Mouse (Mus musculus) limb, embryonic 10.5 days (tissue): ENCODE data around the gene Trir. TPM values are rescaled to one million over a fixed set of nuclear protein-coding genes. Genes with fewer than 3 reads are reported as not detected.
A peak's percentile ranks its signal among the peaks of the same experiment; 100 is the strongest.

Experiments
- DNase-seq: peaks from one replicate; pipeline ENCODE4 v3.0.0-alpha.2; 2017; ENCODE audit warnings: low spot score
- H3K27ac ChIP-seq: fragments of 300-500 bp; sonication (generic); 2 replicates; pipeline ENCODE4 v1.5.1; 2016; ENCODE audit warnings: mild to moderate bottlenecking
- H3K27me3 ChIP-seq: fragments of 300-500 bp; sonication (generic); 2 replicates; pipeline ENCODE4 v1.6.1; 2016; ENCODE audit warnings: low read depth, mild to moderate bottlenecking; ENCODE audit not compliant: poor library complexity, severe bottlenecking
- H3K36me3 ChIP-seq: fragments of 300-500 bp; sonication (generic); 2 replicates; pipeline ENCODE4 v1.6.1; 2016; ENCODE audit warnings: mild to moderate bottlenecking, moderate library complexity
- H3K4me1 ChIP-seq: fragments of 300-500 bp; sonication (generic); 2 replicates; pipeline ENCODE4 v1.6.1; 2016
- H3K4me3 ChIP-seq: fragments of 300-500 bp; sonication (generic); 2 replicates; pipeline ENCODE4 v1.5.1; 2016; ENCODE audit warnings: mild to moderate bottlenecking, moderate library complexity
- H3K9me3 ChIP-seq: fragments of 300-500 bp; sonication (generic); replicated peaks from 2 replicates; pipeline ENCODE4 v1.6.1; 2016; ENCODE audit warnings: mild to moderate bottlenecking
- WGBS: fragments of 180-500 bp; shearing (Covaris S2); methylation state at CpG from one replicate; pipeline ENCODE4 v1.1.7; 2016; 5-methylcytosine and 5-hydroxymethylcytosine counted together
- polyA plus RNA-seq: library from polyadenylated mRNA; unstranded; fragments of >200 nt; fragmentation: Nextera tagmentation; extraction: Ambion mirVana; gene quantifications from 2 replicates; pipeline ENCODE4 v1.2.1, GENCODE M21; 2016

Trir gene
- polyA plus RNA-seq, 1 experiment from 2014 or later, result 138 TPM

GRCm38 (mm10) chr8:85065213-85065612, 38.6 kb downstream of the Trir start:
- Histone ChIP-seq H3K27ac (no peak overlapping the region), H3K27me3 (no peaks in the 10 kb centered on the region), H3K9me3 (no peaks in the 10 kb centered on the region), H3K36me3 (peaks cover 37% of the 10 kb centered on the region), H3K4me3 (no peak overlapping the region), H3K4me1 (peaks cover 10% of the 10 kb centered on the region)
- 42% methylated on average over 2 of the region's 2 CpGs for WGBS
- no peak for DNase-seq

GRCm38 (mm10) chr8:85067155-85067554, 40.5 kb downstream of the Trir start:
- 97% methylated on average over 2 of the region's 2 CpGs for WGBS
- DNase-seq, result no peak
- H3K27ac ChIP-seq, result no peak overlapping the region
- H3K4me1 ChIP-seq, result peaks cover 9% of the 10 kb centered on the region
- peaks cover 35% of the 10 kb centered on the region for H3K36me3 ChIP-seq
- no peak overlapping the region for H3K4me3 ChIP-seq
- no peaks in the 10 kb centered on the region for H3K27me3 ChIP-seq
- no peaks in the 10 kb centered on the region for H3K9me3 ChIP-seq

- H3K4me1 ChIP-seq, result peaks cover 17% of the 10 kb centered on the region
- H3K27me3 ChIP-seq, result no peaks in the 10 kb centered on the region
- DNase-seq, result no peak
- H3K36me3 ChIP-seq, result peaks cover 28% of the 10 kb centered on the region
- H3K27ac ChIP-seq, result no peak within 1 kb of the TSS
- H3K4me3 ChIP-seq, result no peak within 1 kb of the TSS
- no peaks in the 10 kb centered on the region for H3K9me3 ChIP-seq
These were observed 41.4 kb downstream of the Trir start, which contains the start of gene Gm5741 for GRCm38 (mm10) chr8:85067982-85068381. Gene Gm5741 (minus strand): TSS chr8:85067982.

GRCm38 (mm10) chr8:85071041-85071440, 44.4 kb downstream of the Trir start:
- Histone ChIP-seq H3K4me1 (peaks cover 22% of the 10 kb centered on the region), H3K36me3 (peaks cover 51% of the 10 kb centered on the region), H3K9me3 (no peaks in the 10 kb centered on the region), H3K4me3 (peak overlapping the region; percentile 96), H3K27ac (peak overlapping the region; percentile 95), H3K27me3 (no peaks in the 10 kb centered on the region)
- DNase-seq, result no peak
- WGBS, result 80% methylated on average over 5 of the region's 5 CpGs

GRCm38 (mm10) chr8:85071514-85072281, 45.1 kb downstream of the Trir start, which contains the start of gene Dhps:
Gene Dhps (plus strand): TSS chr8:85071757.
- Histone ChIP-seq H3K27me3 (no peaks in the 10 kb centered on the region), H3K4me3 (peak within 1 kb of the TSS; percentile 96), H3K9me3 (no peaks in the 10 kb centered on the region), H3K4me1 (peaks cover 22% of the 10 kb centered on the region), H3K36me3 (peaks cover 51% of the 10 kb centered on the region), H3K27ac (peak within 1 kb of the TSS; percentile 95)
- WGBS, result under 1% methylated on average over 68 of the region's 68 CpGs
- DNase-seq, result peak; percentile 94

- 40% methylated on average over 9 of the region's 9 CpGs for WGBS
- DNase-seq, result no peak
- Histone ChIP-seq H3K27me3 (no peaks in the 10 kb centered on the region), H3K4me1 (peaks cover 22% of the 10 kb centered on the region), H3K4me3 (peak overlapping the region; percentile 96), H3K27ac (peak overlapping the region; percentile 95), H3K36me3 (peaks cover 52% of the 10 kb centered on the region), H3K9me3 (no peaks in the 10 kb centered on the region)
These were observed 45.8 kb downstream of the Trir start for GRCm38 (mm10) chr8:85072364-85072929.

- peaks cover 51% of the 10 kb centered on the region for H3K36me3 ChIP-seq
- WGBS, result 93% methylated on average over 15 of the region's 15 CpGs
- peak overlapping the region; percentile 1; the same call in 1 of the 2 replicates for H3K4me3 ChIP-seq
- no peaks in the 10 kb centered on the region for H3K9me3 ChIP-seq
- DNase-seq, result no peak
- no peak overlapping the region for H3K27ac ChIP-seq
- peaks cover 22% of the 10 kb centered on the region for H3K4me1 ChIP-seq
- H3K27me3 ChIP-seq, result no peaks in the 10 kb centered on the region
These were observed 46.5 kb downstream of the Trir start for GRCm38 (mm10) chr8:85073041-85073612.

- no peak overlapping the region for H3K4me3 ChIP-seq
- peaks cover 22% of the 10 kb centered on the region for H3K4me1 ChIP-seq
- WGBS, result 83% methylated on average over 10 of the region's 10 CpGs
- peaks cover 61% of the 10 kb centered on the region for H3K36me3 ChIP-seq
- H3K27me3 ChIP-seq, result no peaks in the 10 kb centered on the region
- no peak for DNase-seq
- no peaks in the 10 kb centered on the region for H3K9me3 ChIP-seq
- no peak overlapping the region for H3K27ac ChIP-seq
These were observed 47.5 kb downstream of the Trir start for GRCm38 (mm10) chr8:85074167-85074566.

- Histone ChIP-seq H3K4me3 (no peak overlapping the region), H3K9me3 (no peaks in the 10 kb centered on the region), H3K36me3 (peaks cover 65% of the 10 kb centered on the region), H3K4me1 (peaks cover 26% of the 10 kb centered on the region), H3K27ac (no peak overlapping the region), H3K27me3 (no peaks in the 10 kb centered on the region)
- DNase-seq, result no peak
- WGBS, result 91% methylated on average over 10 of the region's 10 CpGs
These were observed 48.0 kb downstream of the Trir start for GRCm38 (mm10) chr8:85074617-85075016.

GRCm38 (mm10) chr8:85076001-85076400, 49.4 kb downstream of the Trir start:
- H3K27ac ChIP-seq, result no peak overlapping the region
- WGBS, result 76% methylated on average over 9 of the region's 9 CpGs
- DNase-seq, result no peak
- H3K36me3 ChIP-seq, result peaks cover 65% of the 10 kb centered on the region
- peaks cover 31% of the 10 kb centered on the region for H3K4me1 ChIP-seq
- no peaks in the 10 kb centered on the region for H3K9me3 ChIP-seq
- no peaks in the 10 kb centered on the region for H3K27me3 ChIP-seq
- 0 out of 2 replicates have a peak overlapping the region, but pooled peaks have one; percentile 6 for H3K4me3 ChIP-seq

GRCm38 (mm10) chr8:85076993-85077392, 50.4 kb downstream of the Trir start:
- Histone ChIP-seq H3K9me3 (no peaks in the 10 kb centered on the region), H3K36me3 (peaks cover 65% of the 10 kb centered on the region), H3K27me3 (no peaks in the 10 kb centered on the region), H3K27ac (no peak overlapping the region), H3K4me3 (no peak overlapping the region), H3K4me1 (peaks cover 35% of the 10 kb centered on the region)
- WGBS, result 1% methylated on average over 2 of the region's 2 CpGs
- peak; percentile 87 for DNase-seq
